Mouse (Mus musculus) sigmoid colon, adult 10 weeks (tissue): ENCODE measurements around the gene Ppip5k1. TPM values are rescaled to one million over a fixed set of nuclear protein-coding genes. Genes with fewer than 3 reads are reported as not detected.

Experiments used
- polyA plus RNA-seq: library from polyadenylated mRNA; stranded (reverse); fragments of 350-450 nt; fragmentation: Illumina TruSeq; extraction: RNeasy Lipid Tissue Mini Kit (QIAGEN cat#74804); gene quantifications from one replicate; pipeline ENCODE4 v1.2.3, GENCODE M21; 2014; ENCODE audit warnings: low read depth, low replicate concordance

Ppip5k1 gene
- 34.6 TPM for polyA plus RNA-seq

GRCm38 (mm10) chr2:121354820-121355592 lies at the start of gene Ppip5k1:
Ppip5k1 (minus strand) TSS chr2:121355396.

GRCm38 (mm10) chr2:121386961-121387575 lies 31.9 kb upstream of the Ppip5k1 start, which contains the start of gene Strc:
Strc (minus strand) TSS chr2:121387168.

GRCm38 (mm10) chr2:121357494-121357893 lies 2.3 kb upstream of the Ppip5k1 start, which contains the start of gene Ckmt1:
Ckmt1 (plus strand) TSS chr2:121357714.

GRCm38 (mm10) chr2:121288901-121289729 lies 66.1 kb downstream of the Ppip5k1 start, which contains the start of gene Map1a:
Map1a (plus strand) TSS chr2:121289600.

GRCm38 (mm10) chr2:121271236-121271927 lies 83.8 kb downstream of the Ppip5k1 start, which contains the start of gene Trp53bp1:
Trp53bp1 (minus strand) TSS chr2:121271407.

Other genes with a start within 250 kb of the Ppip5k1 start
- gene Tgm7, start 245.6 kb downstream of the Ppip5k1 start, polyA plus RNA-seq = 0.19 TPM
- gene Adal, start 215.0 kb downstream of the Ppip5k1 start, polyA plus RNA-seq = 23.8 TPM
- 4.4 TPM for gene Lcmt2, start 214.7 kb downstream of the Ppip5k1 start, polyA plus RNA-seq
- gene Tubgcp4, start 184.7 kb downstream of the Ppip5k1 start, polyA plus RNA-seq = 121 TPM
- gene Zscan29, start 184.3 kb downstream of the Ppip5k1 start, polyA plus RNA-seq = 27.1 TPM
- gene Trp53bp1, start 84.0 kb downstream of the Ppip5k1 start, polyA plus RNA-seq = 15.0 TPM
- gene Map1a, start 65.8 kb downstream of the Ppip5k1 start, polyA plus RNA-seq = 0.88 TPM
- gene Ckmt1, start 2.3 kb upstream of the Ppip5k1 start, polyA plus RNA-seq = 524 TPM
- not detected for gene Strc, start 31.8 kb upstream of the Ppip5k1 start, polyA plus RNA-seq
- 1,508 TPM for gene Pdia3, start 58.4 kb upstream of the Ppip5k1 start, polyA plus RNA-seq
- gene Catsper2, start 58.4 kb upstream of the Ppip5k1 start, polyA plus RNA-seq = 2.7 TPM
- gene Ell3, start 88.9 kb upstream of the Ppip5k1 start, polyA plus RNA-seq = 13.1 TPM
- 102 TPM for gene Serf2, start 93.8 kb upstream of the Ppip5k1 start, polyA plus RNA-seq
- gene Hypk, start 97.9 kb upstream of the Ppip5k1 start, polyA plus RNA-seq = 47.8 TPM
- gene Serinc4, start 101.4 kb upstream of the Ppip5k1 start, polyA plus RNA-seq = 0.22 TPM
- gene Mfap1b, start 118.7 kb upstream of the Ppip5k1 start, polyA plus RNA-seq = 42.7 TPM
- 75.9 TPM for gene Mfap1a, start 151.3 kb upstream of the Ppip5k1 start, polyA plus RNA-seq
- gene Wdr76, start 151.3 kb upstream of the Ppip5k1 start, polyA plus RNA-seq = 17.8 TPM